Mouse (Mus musculus) heart, postnatal 0 days (tissue): ENCODE results near the gene Olfr224.

Experiments used
- CTCF ChIP-seq: IDR thresholded peaks from 2 replicates; pipeline ENCODE4 v1.5.1; 2016; ENCODE audit warnings: antibody characterized with exemption, control low read depth, low read depth
- EP300 ChIP-seq: IDR thresholded peaks from 2 replicates; pipeline ENCODE4 v1.6.1; 2016; ENCODE audit warnings: antibody characterized with exemption, low read depth

DNA sequence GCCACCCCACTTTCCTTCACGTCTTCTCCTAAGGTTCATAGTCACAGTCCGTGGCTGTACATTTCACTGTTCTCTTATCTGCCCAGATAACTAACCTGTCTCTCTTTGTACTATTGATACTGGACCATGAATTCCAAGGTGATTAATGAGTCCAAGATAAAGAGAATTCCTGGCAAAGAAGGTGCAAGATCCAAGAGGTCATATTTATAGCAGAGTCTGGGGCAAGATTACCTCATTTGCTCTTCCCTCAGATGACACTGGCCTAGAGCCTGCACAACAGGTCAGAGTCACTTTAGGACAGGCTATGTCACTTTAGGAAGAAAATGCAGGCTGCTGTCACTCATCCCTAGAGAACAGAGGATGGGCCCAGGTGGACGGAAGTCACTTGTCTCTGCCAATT is 34.9 kb upstream of the Olfr224 start:
- TF ChIP-seq CTCF (no peak), EP300 (no peak)
